Mouse (Mus musculus): ENCODE data around the gene Myt1l. TPM values are rescaled to one million over a fixed set of nuclear protein-coding genes. Genes with fewer than 3 reads are reported as not detected.

The Myt1l gene
- polyA plus RNA-seq, 1 experiment: not detected

DNA sequence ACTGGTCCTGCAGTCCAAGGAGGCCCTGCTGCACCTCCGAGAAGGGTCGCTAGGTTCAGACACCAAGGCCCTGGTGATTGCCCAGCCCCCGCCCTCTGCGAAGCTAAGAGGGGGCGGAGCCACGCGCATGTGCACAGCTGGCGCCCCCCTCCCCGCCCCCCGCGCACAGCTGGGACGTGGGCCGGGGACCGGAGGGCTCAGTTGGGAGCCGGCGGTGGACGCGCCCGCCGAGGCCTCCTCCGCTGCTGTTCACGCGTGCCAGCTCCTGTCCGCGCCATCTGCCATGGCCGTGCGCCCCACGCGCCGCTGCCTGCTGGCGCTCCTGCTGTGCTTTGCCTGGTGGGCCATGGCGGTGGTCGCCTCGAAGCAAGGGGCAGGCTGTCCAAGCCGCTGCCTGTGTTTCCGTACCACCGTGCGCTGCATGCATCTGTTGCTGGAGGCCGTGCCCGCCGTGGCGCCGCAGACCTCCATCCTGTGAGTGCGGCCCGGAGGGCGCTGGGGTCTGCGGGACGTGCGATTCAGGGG lies 409.7 kb downstream of the Myt1l start:
- H3K4me3 ChIP-seq (ENCODE audit: insufficient read depth, low read length): no peak overlapping the region
- no peaks in the 10 kb centered on the region for H3K4me1 ChIP-seq (ENCODE audit: control insufficient read depth, insufficient read depth, low read length)
- no peak overlapping the region for H3K27ac ChIP-seq (ENCODE audit: insufficient read depth, low read depth, low read length)
- TF ChIP-seq POLR2A (IDR thresholded peaks at IDR 0.05; ENCODE audit: borderline replicate concordance, low read depth, low read length) (no peak), CTCF (IDR thresholded peaks at IDR 0.05; ENCODE audit: low read depth, low read length) (no peak)

DNA sequence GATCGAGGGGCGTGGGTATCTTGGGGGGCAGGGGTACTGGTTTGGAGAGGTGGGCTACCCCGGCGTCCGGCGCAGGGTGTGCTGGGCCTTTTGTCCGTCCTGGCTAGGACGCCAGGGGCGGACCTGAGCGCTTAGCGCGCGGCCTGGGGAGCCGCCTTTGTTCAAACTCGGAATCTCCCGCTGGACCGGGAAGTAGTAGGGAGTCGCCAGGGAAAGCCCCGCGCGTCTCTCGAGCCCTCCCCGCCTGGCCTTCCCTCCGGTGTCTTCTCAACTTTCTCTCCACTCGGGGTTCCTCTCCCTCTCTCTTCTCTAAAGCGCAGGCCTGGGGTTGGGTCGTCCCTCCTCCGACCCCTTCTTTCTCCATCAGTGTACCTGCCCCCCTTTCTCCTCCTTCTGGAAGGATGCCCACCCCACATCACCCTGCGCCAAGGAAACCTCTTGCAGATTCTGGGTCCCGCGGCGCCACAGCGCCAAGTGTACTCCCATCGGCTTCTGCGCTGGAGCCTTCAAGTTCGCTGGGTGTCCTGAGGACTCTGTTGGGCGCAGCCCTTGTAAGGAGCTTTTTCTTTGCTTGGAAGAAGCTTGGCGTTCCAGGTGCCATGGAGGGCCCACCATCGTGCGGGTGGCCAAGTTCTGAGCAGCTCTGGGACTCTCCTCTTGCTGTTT lies 410.3 kb downstream of the Myt1l start:
- H3K4me1 ChIP-seq (ENCODE audit: control insufficient read depth, insufficient read depth, low read length): no peaks in the 10 kb centered on the region
- no peak overlapping the region for H3K4me3 ChIP-seq (ENCODE audit: insufficient read depth, low read length)
- H3K27ac ChIP-seq (ENCODE audit: insufficient read depth, low read depth, low read length): no peak overlapping the region
- TF ChIP-seq CTCF (IDR thresholded peaks at IDR 0.05; ENCODE audit: low read depth, low read length) (no peak), POLR2A (IDR thresholded peaks at IDR 0.05; ENCODE audit: borderline replicate concordance, low read depth, low read length) (no peak)

DNA sequence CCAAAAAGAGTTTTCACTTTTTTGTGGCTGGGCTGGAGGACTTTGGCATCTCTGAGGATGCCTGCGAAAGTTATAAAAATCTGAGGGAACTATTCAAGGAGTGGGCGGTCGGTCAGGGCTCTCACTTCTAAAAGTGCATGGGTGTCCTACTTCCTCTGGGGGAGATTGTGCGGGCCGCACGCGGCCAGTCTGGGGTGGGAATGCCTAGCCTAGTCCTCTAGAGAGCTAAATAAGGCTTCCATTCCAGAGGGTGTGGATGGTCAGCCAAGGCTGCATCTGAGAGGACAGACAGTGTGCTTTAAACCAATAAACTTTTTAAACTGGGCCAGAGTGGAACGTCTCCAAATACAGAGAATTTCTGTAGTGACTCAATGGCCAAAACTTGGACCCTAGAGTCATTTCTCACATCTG lies 411.1 kb downstream of the Myt1l start:
- Histone ChIP-seq H3K4me1 (ENCODE audit: control insufficient read depth, insufficient read depth, low read length) (no peaks in the 10 kb centered on the region), H3K27ac (ENCODE audit: insufficient read depth, low read depth, low read length) (no peak overlapping the region), H3K4me3 (ENCODE audit: insufficient read depth, low read length) (no peak overlapping the region)
- TF ChIP-seq CTCF (IDR thresholded peaks at IDR 0.05; ENCODE audit: low read depth, low read length): no peak
- no peak for TF ChIP-seq POLR2A (IDR thresholded peaks at IDR 0.05; ENCODE audit: borderline replicate concordance, low read depth, low read length)

DNA sequence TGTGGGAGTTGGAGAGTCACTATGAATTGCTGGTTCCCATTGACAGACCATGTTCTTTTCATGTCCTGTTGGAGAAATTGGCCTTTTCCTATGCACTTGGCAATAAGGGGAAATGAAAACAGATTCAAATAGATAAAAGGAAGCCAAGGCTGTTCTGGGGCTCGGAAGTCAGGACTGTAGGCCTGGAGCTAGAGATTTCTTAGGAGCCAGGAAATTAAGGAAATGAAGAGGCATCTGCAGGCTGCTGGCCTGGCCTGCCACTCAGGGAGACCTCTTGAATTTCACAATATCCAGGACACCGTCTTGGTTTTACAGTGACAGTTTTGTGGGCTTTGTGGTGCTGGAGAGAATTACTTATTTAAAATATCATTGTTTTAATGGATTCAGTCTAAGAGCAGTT lies 414.3 kb downstream of the Myt1l start:
- H3K4me1 ChIP-seq (ENCODE audit: control insufficient read depth, insufficient read depth, low read length): no peaks in the 10 kb centered on the region
- no peak overlapping the region for H3K27ac ChIP-seq (ENCODE audit: insufficient read depth, low read depth, low read length)
- TF ChIP-seq POLR2A (IDR thresholded peaks at IDR 0.05; ENCODE audit: borderline replicate concordance, low read depth, low read length) (no peak), CTCF (IDR thresholded peaks at IDR 0.05; ENCODE audit: low read depth, low read length) (no peak)
- H3K4me3 ChIP-seq (ENCODE audit: insufficient read depth, low read length): no peak overlapping the region

- Histone ChIP-seq H3K27ac (ENCODE audit: insufficient read depth, low read depth, low read length) (no peak overlapping the region), H3K4me3 (ENCODE audit: insufficient read depth, low read length) (no peak overlapping the region), H3K4me1 (ENCODE audit: control insufficient read depth, insufficient read depth, low read length) (no peaks in the 10 kb centered on the region)
- TF ChIP-seq CTCF (IDR thresholded peaks at IDR 0.05; ENCODE audit: low read depth, low read length): no peak
- no peak for TF ChIP-seq POLR2A (IDR thresholded peaks at IDR 0.05; ENCODE audit: borderline replicate concordance, low read depth, low read length)
Observed at GRCm38 (mm10) chr12:29944650-29945049, 416.5 kb downstream of the Myt1l start.

- no peak overlapping the region for H3K4me3 ChIP-seq (ENCODE audit: insufficient read depth, low read length)
- H3K27ac ChIP-seq (ENCODE audit: insufficient read depth, low read depth, low read length): no peak overlapping the region
- H3K4me1 ChIP-seq (ENCODE audit: control insufficient read depth, insufficient read depth, low read length): no peaks in the 10 kb centered on the region
- TF ChIP-seq CTCF (IDR thresholded peaks at IDR 0.05; ENCODE audit: low read depth, low read length) (no peak), POLR2A (IDR thresholded peaks at IDR 0.05; ENCODE audit: borderline replicate concordance, low read depth, low read length) (no peak)
Observed at GRCm38 (mm10) chr12:29945182-29945743, 417.1 kb downstream of the Myt1l start.

DNA sequence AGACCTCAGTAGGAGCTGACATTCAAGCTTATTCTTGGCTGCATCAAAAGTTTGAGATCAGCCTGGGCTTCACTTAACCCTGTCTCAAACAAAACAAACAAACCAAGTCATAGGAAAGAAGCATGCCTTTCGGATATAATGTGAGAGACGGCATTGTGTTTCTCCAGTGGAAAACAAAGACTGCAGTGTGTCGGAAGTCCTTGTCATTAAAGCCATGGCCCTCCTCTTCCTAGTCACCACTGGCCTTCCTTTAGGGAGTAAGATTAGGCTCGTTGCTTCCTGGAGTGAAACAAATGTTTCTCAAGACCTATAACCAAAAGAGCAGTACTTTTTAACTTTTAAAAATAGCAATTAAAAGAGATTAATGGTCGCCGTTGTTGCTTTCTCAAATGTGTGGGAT lies 422.9 kb downstream of the Myt1l start:
- Histone ChIP-seq H3K4me1 (ENCODE audit: control insufficient read depth, insufficient read depth, low read length) (no peaks in the 10 kb centered on the region), H3K4me3 (ENCODE audit: insufficient read depth, low read length) (no peak overlapping the region), H3K27ac (ENCODE audit: insufficient read depth, low read depth, low read length) (no peak overlapping the region)
- no peak for TF ChIP-seq POLR2A (IDR thresholded peaks at IDR 0.05; ENCODE audit: borderline replicate concordance, low read depth, low read length)
- no peak for TF ChIP-seq CTCF (IDR thresholded peaks at IDR 0.05; ENCODE audit: low read depth, low read length)

GRCm38 (mm10) chr12:29951485-29951884 lies 423.3 kb downstream of the Myt1l start:
- TF ChIP-seq CTCF (IDR thresholded peaks at IDR 0.05; ENCODE audit: low read depth, low read length): no peak
- no peak for TF ChIP-seq POLR2A (IDR thresholded peaks at IDR 0.05; ENCODE audit: borderline replicate concordance, low read depth, low read length)
- Histone ChIP-seq H3K27ac (ENCODE audit: insufficient read depth, low read depth, low read length) (no peak overlapping the region), H3K4me1 (ENCODE audit: control insufficient read depth, insufficient read depth, low read length) (no peaks in the 10 kb centered on the region), H3K4me3 (ENCODE audit: insufficient read depth, low read length) (no peak overlapping the region)

GRCm38 (mm10) chr12:29952102-29952501 lies 423.9 kb downstream of the Myt1l start:
- TF ChIP-seq POLR2A (IDR thresholded peaks at IDR 0.05; ENCODE audit: borderline replicate concordance, low read depth, low read length) (no peak), CTCF (IDR thresholded peaks at IDR 0.05; ENCODE audit: low read depth, low read length) (no peak)
- no peaks in the 10 kb centered on the region for H3K4me1 ChIP-seq (ENCODE audit: control insufficient read depth, insufficient read depth, low read length)
- no peak overlapping the region for H3K27ac ChIP-seq (ENCODE audit: insufficient read depth, low read depth, low read length)
- no peak overlapping the region for H3K4me3 ChIP-seq (ENCODE audit: insufficient read depth, low read length)

- TF ChIP-seq CTCF (IDR thresholded peaks at IDR 0.05; ENCODE audit: low read depth, low read length): no peak
- no peak for TF ChIP-seq POLR2A (IDR thresholded peaks at IDR 0.05; ENCODE audit: borderline replicate concordance, low read depth, low read length)
- H3K4me3 ChIP-seq (ENCODE audit: insufficient read depth, low read length): no peak overlapping the region
Observed at GRCm38 (mm10) chr12:29953999-29954398, 425.8 kb downstream of the Myt1l start.

More at GRCm38 (mm10) chr12:29953999-29954398, 425.8 kb downstream of the Myt1l start:
- H3K4me1 ChIP-seq (ENCODE audit: control insufficient read depth, insufficient read depth, low read length): no peaks in the 10 kb centered on the region
- H3K27ac ChIP-seq (ENCODE audit: insufficient read depth, low read depth, low read length): no peak overlapping the region

Measured in bone marrow macrophage, adult 2 months (primary cell).